Mouse (Mus musculus): Measurements from ENCODE around the gene Madd.
A peak's percentile ranks its signal among the peaks of the same experiment; 100 is the strongest.
"Not testable (repeated sequence)": the region's sequence is repeated elsewhere in the genome, so short reads cannot be mapped to it uniquely, and the experiment has no call there.

Gene Madd

GRCm38 (mm10) chr2:91121011-91121410, 62.6 kb downstream of the Madd start:
- DNase-seq: no peak

GRCm38 (mm10) chr2:91120261-91120671, 63.4 kb downstream of the Madd start:
- no peak for DNase-seq

GRCm38 (mm10) chr2:91119551-91119950, 64.1 kb downstream of the Madd start:
- no peak for DNase-seq

GRCm38 (mm10) chr2:91119061-91119460, 64.6 kb downstream of the Madd start:
- DNase-seq: no peak

- DNase-seq: no peak
These were observed 65.0 kb downstream of the Madd start for GRCm38 (mm10) chr2:91118647-91119046.

- no peak for DNase-seq
These were observed 65.9 kb downstream of the Madd start, which contains the start of gene Mybpc3 for GRCm38 (mm10) chr2:91117585-91118275. TSS of gene Mybpc3 (plus strand) at chr2:91118144.

- no peak for DNase-seq
These were observed 66.8 kb downstream of the Madd start for GRCm38 (mm10) chr2:91116842-91117241.

- DNase-seq: no peak
These were observed 68.1 kb downstream of the Madd start for GRCm38 (mm10) chr2:91115578-91115970.

GRCm38 (mm10) chr2:91114781-91115577, 68.7 kb downstream of the Madd start:
- DNase-seq: peak; percentile 99

- DNase-seq: no peak
These were observed 69.8 kb downstream of the Madd start for GRCm38 (mm10) chr2:91113852-91114251.

- DNase-seq: no peak
These were observed 70.3 kb downstream of the Madd start for GRCm38 (mm10) chr2:91113334-91113733.

GRCm38 (mm10) chr2:91112491-91112890, 71.1 kb downstream of the Madd start:
- peak; percentile 39 for DNase-seq

GRCm38 (mm10) chr2:91111832-91112231, 71.8 kb downstream of the Madd start:
- DNase-seq: not testable (repeated sequence)

GRCm38 (mm10) chr2:91110429-91110828, 73.2 kb downstream of the Madd start:
- DNase-seq: no peak

GRCm38 (mm10) chr2:91109807-91110385, 73.7 kb downstream of the Madd start:
- no peak for DNase-seq

GRCm38 (mm10) chr2:91109241-91109640, 74.4 kb downstream of the Madd start:
- no peak for DNase-seq

GRCm38 (mm10) chr2:91108156-91108555, 75.5 kb downstream of the Madd start:
- DNase-seq: no peak

- DNase-seq: peak; percentile 96
These were observed 82.4 kb downstream of the Madd start for GRCm38 (mm10) chr2:91101124-91101740.

GRCm38 (mm10) chr2:91098156-91098555, 85.5 kb downstream of the Madd start:
- DNase-seq: no peak

- no peak for DNase-seq
These were observed 86.6 kb downstream of the Madd start for GRCm38 (mm10) chr2:91097015-91097414.

GRCm38 (mm10) chr2:91096524-91096923, 87.1 kb downstream of the Madd start:
- DNase-seq: peak; percentile 24

- DNase-seq: no peak
These were observed 92.8 kb downstream of the Madd start for GRCm38 (mm10) chr2:91090827-91091226.

- peak; percentile 4 for DNase-seq
These were observed 93.4 kb downstream of the Madd start for GRCm38 (mm10) chr2:91090208-91090607.
